In genomic region chr17:81518316-81519025, GRCm38 (mm10) we compare ENCODE assay signal across 22 mouse cellular contexts.
DNase-seq lines count a peak whose midpoint lies in the region; ATAC-seq and TF ChIP-seq lines count a peak whose summit lies in the region.
"Had no signal": no experiment of that assay in that cellular context is flagged by ENCODE, and none has a peak within 500 bp of the region (broad histone marks: within the 10 kb centered on the region; RNA-seq: fewer than 3 reads in every experiment).

No protein-coding gene starts in this region.

- H3K27me3 ChIP-seq in MEL (ENCODE audit: control insufficient read depth in 1 of 2, insufficient read depth in 2 of 2, low read length in 2 of 2), result no peaks in the 10 kb centered on the region
- peaks cover 45% of the 10 kb centered on the region for H3K27me3 ChIP-seq in midbrain, embryonic 11.5 days (ENCODE audit: control insufficient read depth, insufficient read depth, low read length)
- H3K27me3 ChIP-seq: embryonic facial prominence, embryonic 15.5 days; hindbrain, embryonic 15.5 days had no signal

- no peak overlapping the region for H3K27ac ChIP-seq in MEL (ENCODE audit: control insufficient read depth, low read depth, low read length)
- no peak overlapping the region for H3K27ac ChIP-seq in midbrain, embryonic 11.5 days (ENCODE audit: low read depth, low read length)
- H3K27ac ChIP-seq: embryonic facial prominence, embryonic 15.5 days; forebrain, embryonic 10.5 days; hindbrain, embryonic 10.5 days; hindbrain, embryonic 15.5 days had no signal

- no peaks in the 10 kb centered on the region for H3K79me2 ChIP-seq in MEL (ENCODE audit: control insufficient read depth, insufficient read depth, low read length, poor library complexity)

- no peak for TF ChIP-seq RAD21 in MEL (IDR thresholded peaks at IDR 0.05; ENCODE audit: low read depth, low read length)

- H3K9ac ChIP-seq in MEL (ENCODE audit: control insufficient read depth, low read depth, low read length, poor library complexity, severe bottlenecking), result no peak overlapping the region
- H3K9ac ChIP-seq in midbrain, embryonic 11.5 days (ENCODE audit: low read length), result no peak overlapping the region
- H3K9ac ChIP-seq: embryonic facial prominence, embryonic 15.5 days; hindbrain, embryonic 15.5 days had no signal

- TF ChIP-seq POLR2A in MEL (IDR thresholded peaks at IDR 0.05; ENCODE audit: control insufficient read depth in 1 of 2, insufficient read depth in 1 of 2, low read depth in 1 of 2, low read length in 2 of 2, poor library complexity in 1 of 2), result no peak

- TF ChIP-seq CTCF in MEL (IDR thresholded peaks at IDR 0.05 in 2 of 3, conservative IDR thresholded peaks at IDR 0.05 in 1 of 3; ENCODE audit: control insufficient read depth in 1 of 3, insufficient read depth in 1 of 3, low read depth in 2 of 3, low read length in 3 of 3, poor library complexity in 1 of 3, severe bottlenecking in 1 of 3), result no peak

- no peak overlapping the region for H3K4me2 ChIP-seq in midbrain, embryonic 11.5 days
- H3K4me2 ChIP-seq: embryonic facial prominence, embryonic 15.5 days; hindbrain, embryonic 15.5 days had no signal

- no peak for TF ChIP-seq EP300 in MEL (IDR thresholded peaks at IDR 0.05; ENCODE audit: low read depth in 1 of 2, low read length in 2 of 2)

- peak; percentile 90 for DNase-seq in heart, adult 11 months
- DNase-seq in heart, adult 9 months (ENCODE audit: low spot score in 2 of 2), result no peak
- DNase-seq in MEL (ENCODE audit: low read depth, low spot score), result peak; percentile 9
- no peak for DNase-seq in cerebellum, adult 9-11 months
- DNase-seq in midbrain, embryonic 11.5 days (ENCODE audit: low spot score, missing footprints), result no peak
- DNase-seq: adrenal gland, postnatal 14 days; cerebellum, adult 18-20 months; cerebellum, postnatal 10 days; embryo, embryonic 11 days; gastrocnemius, postnatal 10 days; heart, postnatal 14 days had no signal

- H3K4me1 ChIP-seq in MEL (ENCODE audit: control insufficient read depth in 1 of 2, insufficient read depth in 2 of 2, low read length in 2 of 2), result no peaks in the 10 kb centered on the region
- no peaks in the 10 kb centered on the region for H3K4me1 ChIP-seq in midbrain, embryonic 11.5 days (ENCODE audit: control insufficient read depth, insufficient read depth, low read length)
- H3K4me1 ChIP-seq: embryonic facial prominence, embryonic 15.5 days; hindbrain, embryonic 15.5 days had no signal

- no peak overlapping the region for H3K4me3 ChIP-seq in MEL (ENCODE audit: control insufficient read depth in 1 of 2, insufficient read depth in 1 of 2, low read depth in 2 of 2, low read length in 2 of 2)
- H3K4me3 ChIP-seq in midbrain, embryonic 11.5 days (ENCODE audit: low read depth, low read length), result no peak overlapping the region
- H3K4me3 ChIP-seq: embryonic facial prominence, embryonic 15.5 days; erythroblast, embryonic 14.5 days; forebrain, embryonic 10.5 days; hindbrain, embryonic 10.5 days; hindbrain, embryonic 15.5 days had no signal

- peak; percentile 90 for ATAC-seq in granulocyte monocyte progenitor cell, adult 5-6 weeks (replicated peaks; ENCODE audit: poor library complexity, severe bottlenecking)
- ATAC-seq in monocyte, adult 5-6 weeks (replicated peaks; ENCODE audit: insufficient number of reproducible peaks, low FRiP score, low TSS enrichment, poor library complexity, severe bottlenecking), result peak; percentile 72
- ATAC-seq in midbrain, embryonic 11.5 days (ENCODE audit: low FRiP score), result no peak
- ATAC-seq: activated CD4-positive, CD25-positive, alpha-beta regulatory T cell, adult 4 months; forebrain, embryonic 14.5 days; inflammation-experienced regulatory T-cells, adult 6 months; Patski had no signal

- no peaks in the 10 kb centered on the region for H3K9me3 ChIP-seq in MEL (replicated peaks; ENCODE audit: insufficient read depth, low read length)
- H3K9me3 ChIP-seq in midbrain, embryonic 11.5 days (ENCODE audit: control insufficient read depth, low read length), result no peaks in the 10 kb centered on the region
- H3K9me3 ChIP-seq: embryonic facial prominence, embryonic 15.5 days; forebrain, embryonic 10.5 days; hindbrain, embryonic 10.5 days; hindbrain, embryonic 15.5 days had no signal

- WGBS in midbrain, embryonic 11.5 days, result 85% methylated on average over 10 of the region's 10 CpGs

- H3K36me3 ChIP-seq in MEL (ENCODE audit: control insufficient read depth in 1 of 2, insufficient read depth in 2 of 2, low read length in 2 of 2), result peaks cover 0 to 2% of the 10 kb centered on the region in 2 experiments; a peak in 1 of 4 replicates
- H3K36me3 ChIP-seq in midbrain, embryonic 11.5 days (ENCODE audit: control insufficient read depth, insufficient read depth, low read length), result no peaks in the 10 kb centered on the region
- H3K36me3 ChIP-seq: embryonic facial prominence, embryonic 15.5 days; forebrain, embryonic 10.5 days; hindbrain, embryonic 10.5 days; hindbrain, embryonic 15.5 days had no signal

TF ChIP-seq in MEL, 35 proteins besides CTCF, POLR2A, EP300 and RAD21:
- no peak for TF ChIP-seq MAX (IDR thresholded peaks at IDR 0.05; ENCODE audit: low read length)
- no peak for TF ChIP-seq ZC3H11A (IDR thresholded peaks at IDR 0.05; ENCODE audit: low read depth, low read length)
- TF ChIP-seq JUND (IDR thresholded peaks at IDR 0.05; ENCODE audit: low read depth, low read length), result no peak
- no peak for TF ChIP-seq ETS1 (IDR thresholded peaks at IDR 0.05; ENCODE audit: low read depth, low read length)
- TF ChIP-seq TAL1 (IDR thresholded peaks at IDR 0.05; ENCODE audit: low read length), result no peak
- no peak for TF ChIP-seq UBTF (IDR thresholded peaks at IDR 0.05; ENCODE audit: borderline replicate concordance, insufficient read depth, low read depth, low read length)
- no peak for TF ChIP-seq CHD1 (IDR thresholded peaks at IDR 0.05; ENCODE audit: low read depth, low read length)
- no peak for TF ChIP-seq MAZ (IDR thresholded peaks at IDR 0.05; ENCODE audit: low read depth, low read length)
- TF ChIP-seq HCFC1 (IDR thresholded peaks at IDR 0.05; ENCODE audit: low read depth, low read length), result no peak
- no peak for TF ChIP-seq TBP (IDR thresholded peaks at IDR 0.05; ENCODE audit: low read depth, low read length)
- no peak for TF ChIP-seq MEF2A (IDR thresholded peaks at IDR 0.05; ENCODE audit: extremely low read depth, insufficient replicate concordance, low read depth, low read length, poor library complexity, severe bottlenecking)
- TF ChIP-seq ELF1 (IDR thresholded peaks at IDR 0.05; ENCODE audit: low read depth, low read length), result no peak
- no peak for TF ChIP-seq MYB (IDR thresholded peaks at IDR 0.05; ENCODE audit: low read depth, low read length)
- TF ChIP-seq USF2 (IDR thresholded peaks at IDR 0.05; ENCODE audit: borderline replicate concordance in 1 of 2, insufficient read depth in 1 of 2, low read depth in 1 of 2, low read length in 2 of 2), result no peak

Comparison
In these comparisons a context has a peak if more than half of its experiments do, and no peak if none do; other contexts are left out.
1. DNase-seq: peak in heart, adult 11 months (single experiment) and MEL (single experiment); none in heart, adult 9 months (0 of 2), cerebellum, adult 9-11 months (single experiment) and midbrain, embryonic 11.5 days (single experiment).